Mouse (Mus musculus): Measurements from ENCODE around the gene Spire2. TPM values are rescaled to one million over a fixed set of nuclear protein-coding genes. Genes with fewer than 3 reads are reported as not detected.

Gene Spire2
- polyA plus RNA-seq, 1 experiment from 2014 or later, result 2.8 TPM

Other genes with a start within 250 kb of the Spire2 start
- 1,761 and 1,789 TPM in 2 replicates for gene Rpl13, start 230.4 kb upstream of the Spire2 start, polyA plus RNA-seq (2014; fragmentation: Nextera tagmentation; extraction: Ambion mirVana)
- gene Cpne7, start 215.3 kb upstream of the Spire2 start, polyA plus RNA-seq (2014; fragmentation: Nextera tagmentation; extraction: Ambion mirVana), result 1.4 and 2.0 TPM in 2 replicates
- 27.9 and 33.5 TPM in 2 replicates for gene Sult5a1, start 174.4 kb upstream of the Spire2 start, polyA plus RNA-seq (2014; fragmentation: Nextera tagmentation; extraction: Ambion mirVana)
- gene Dpep1, start 146.5 kb upstream of the Spire2 start, polyA plus RNA-seq (2014; fragmentation: Nextera tagmentation; extraction: Ambion mirVana), result 7.0 and 9.2 TPM in 2 replicates
- gene Chmp1a, start 120.0 kb upstream of the Spire2 start, polyA plus RNA-seq (2014; fragmentation: Nextera tagmentation; extraction: Ambion mirVana), result 113 and 133 TPM in 2 replicates
- 5.7 and 6.1 TPM in 2 replicates for gene Spata33, start 119.9 kb upstream of the Spire2 start, polyA plus RNA-seq (2014; fragmentation: Nextera tagmentation; extraction: Ambion mirVana)
- gene Cdk10, start 107.9 kb upstream of the Spire2 start, polyA plus RNA-seq (2014; fragmentation: Nextera tagmentation; extraction: Ambion mirVana), result 31.1 and 36.7 TPM in 2 replicates
- gene Spata2l, start 96.5 kb upstream of the Spire2 start, polyA plus RNA-seq (2014; fragmentation: Nextera tagmentation; extraction: Ambion mirVana), result 4.3 and 4.9 TPM in 2 replicates
- 19.5 and 21.4 TPM in 2 replicates for gene Zfp276, start 78.5 kb upstream of the Spire2 start, polyA plus RNA-seq (2014; fragmentation: Nextera tagmentation; extraction: Ambion mirVana)
- 24.5 and 26.3 TPM in 2 replicates for gene Vps9d1, start 78.4 kb upstream of the Spire2 start, polyA plus RNA-seq (2014; fragmentation: Nextera tagmentation; extraction: Ambion mirVana)
- 20.9 and 24.8 TPM in 2 replicates for gene Fanca, start 14.1 kb upstream of the Spire2 start, polyA plus RNA-seq (2014; fragmentation: Nextera tagmentation; extraction: Ambion mirVana)
- 159 and 163 TPM in 2 replicates for gene Tcf25, start 41.0 kb downstream of the Spire2 start, polyA plus RNA-seq (2014; fragmentation: Nextera tagmentation; extraction: Ambion mirVana)
- 0.29 and 0.32 TPM in 2 replicates for gene Mc1r, start 74.4 kb downstream of the Spire2 start, polyA plus RNA-seq (2014; fragmentation: Nextera tagmentation; extraction: Ambion mirVana)
- gene Tubb3, start 78.7 kb downstream of the Spire2 start, polyA plus RNA-seq (2014; fragmentation: Nextera tagmentation; extraction: Ambion mirVana), result 81.9 and 99.5 TPM in 2 replicates
- 34.1 and 37.9 TPM in 2 replicates for gene Def8, start 90.8 kb downstream of the Spire2 start, polyA plus RNA-seq (2014; fragmentation: Nextera tagmentation; extraction: Ambion mirVana)
- gene Afg3l1, start 145.2 kb downstream of the Spire2 start, polyA plus RNA-seq (2014; fragmentation: Nextera tagmentation; extraction: Ambion mirVana), result 33.5 and 33.6 TPM in 2 replicates
- gene Dbndd1, start 182.8 kb downstream of the Spire2 start, polyA plus RNA-seq (2014; fragmentation: Nextera tagmentation; extraction: Ambion mirVana), result 13.5 and 14.4 TPM in 2 replicates
- gene Gas8, start 186.1 kb downstream of the Spire2 start, polyA plus RNA-seq (2014; fragmentation: Nextera tagmentation; extraction: Ambion mirVana), result 27.1 and 30.7 TPM in 2 replicates

Measured in embryonic facial prominence, embryonic 14.5 days (tissue).